8 mouse cellular contexts compared by ENCODE assay signal in genomic region chr7:40622811-40623210, GRCm38 (mm10).
DNase-seq lines count a peak whose midpoint lies in the region; ATAC-seq and TF ChIP-seq lines count a peak whose summit lies in the region.
"Had no signal": no experiment of that assay in that cellular context is flagged by ENCODE, and none has a peak within 500 bp of the region (broad histone marks: within the 10 kb centered on the region; RNA-seq: fewer than 3 reads in every experiment).

No protein-coding gene starts in this region.

- H3K4me1 ChIP-seq in hindbrain, embryonic 14.5 days (replicated peaks; ENCODE audit: control insufficient read depth, insufficient read depth, low read length) = no peaks in the 10 kb centered on the region
- no peaks in the 10 kb centered on the region for H3K4me1 ChIP-seq in hindbrain, embryonic 10.5 days (replicated peaks)
- no peaks in the 10 kb centered on the region for H3K4me1 ChIP-seq in limb, embryonic 14.5 days (ENCODE audit: control insufficient read depth, insufficient read depth, low read length)
- H3K4me1 ChIP-seq: intestine, embryonic 15.5 days had no signal

- H3K9me3 ChIP-seq in hindbrain, embryonic 14.5 days (ENCODE audit: control insufficient read depth, low read length) = no peaks in the 10 kb centered on the region
- no peaks in the 10 kb centered on the region for H3K9me3 ChIP-seq in hindbrain, embryonic 10.5 days
- H3K9me3 ChIP-seq in limb, embryonic 14.5 days (ENCODE audit: control insufficient read depth, low read length) = no peaks in the 10 kb centered on the region
- H3K9me3 ChIP-seq: intestine, embryonic 15.5 days had no signal

- H3K27me3 ChIP-seq in hindbrain, embryonic 14.5 days (ENCODE audit: control insufficient read depth, insufficient read depth, low read length) = no peaks in the 10 kb centered on the region
- no peaks in the 10 kb centered on the region for H3K27me3 ChIP-seq in hindbrain, embryonic 10.5 days (ENCODE audit: insufficient read depth, poor library complexity, severe bottlenecking)
- no peaks in the 10 kb centered on the region for H3K27me3 ChIP-seq in limb, embryonic 14.5 days (ENCODE audit: control insufficient read depth, insufficient read depth, low read length)
- H3K27me3 ChIP-seq: intestine, embryonic 15.5 days had no signal

- no peak for ATAC-seq in hindbrain, embryonic 14.5 days (ENCODE audit: low FRiP score)
- ATAC-seq in limb, embryonic 14.5 days (ENCODE audit: low FRiP score, low read depth) = peak; percentile 80
- ATAC-seq: intestine, embryonic 15.5 days had no signal

- DNase-seq in hindbrain, embryonic 14.5 days (ENCODE audit: low spot score) = peak; percentile 40
- DNase-seq in hindbrain, embryonic 10.5 days (ENCODE audit: low spot score) = no peak
- DNase-seq in frontal cortex, postnatal 14 days (ENCODE audit: low spot score in 2 of 2) = peak; percentile 46 to 64
- peak; percentile 42 to 63 for DNase-seq in kidney, postnatal 25 days
- DNase-seq in limb, embryonic 14.5 days (ENCODE audit: low spot score) = peak; percentile 76
- DNase-seq in retina, postnatal 1 day = no peak
- DNase-seq in adrenal gland, adult 2 months = no peak

- no peaks in the 10 kb centered on the region for H3K36me3 ChIP-seq in hindbrain, embryonic 14.5 days (replicated peaks; ENCODE audit: control insufficient read depth, insufficient read depth)
- H3K36me3 ChIP-seq in hindbrain, embryonic 10.5 days = no peaks in the 10 kb centered on the region
- no peaks in the 10 kb centered on the region for H3K36me3 ChIP-seq in limb, embryonic 14.5 days (ENCODE audit: control insufficient read depth, insufficient read depth, low read length)
- H3K36me3 ChIP-seq: intestine, embryonic 15.5 days had no signal

- H3K27ac ChIP-seq in hindbrain, embryonic 14.5 days = no peak overlapping the region
- H3K27ac ChIP-seq in hindbrain, embryonic 10.5 days = no peak overlapping the region
- 0 out of 2 replicates have a peak overlapping the region, but pooled peaks have one; percentile 10 for H3K27ac ChIP-seq in limb, embryonic 14.5 days (replicated peaks; ENCODE audit: low read depth, low read length)
- H3K27ac ChIP-seq: intestine, embryonic 15.5 days had no signal

- no peak overlapping the region for H3K4me3 ChIP-seq in hindbrain, embryonic 14.5 days (replicated peaks; ENCODE audit: low read length)
- no peak overlapping the region for H3K4me3 ChIP-seq in hindbrain, embryonic 10.5 days
- H3K4me3 ChIP-seq in limb, embryonic 14.5 days (replicated peaks; ENCODE audit: low read length) = no peak overlapping the region
- H3K4me3 ChIP-seq: intestine, embryonic 15.5 days had no signal

- H3K9ac ChIP-seq in hindbrain, embryonic 14.5 days = no peak overlapping the region
- no peak overlapping the region for H3K9ac ChIP-seq in limb, embryonic 14.5 days (ENCODE audit: low read depth, low read length, severe bottlenecking)
- H3K9ac ChIP-seq: intestine, embryonic 15.5 days had no signal

- WGBS in hindbrain, embryonic 14.5 days = 66% methylated on average over 3 of the region's 3 CpGs
- 68% methylated on average over 3 of the region's 3 CpGs for WGBS in hindbrain, embryonic 10.5 days
- WGBS in limb, embryonic 14.5 days = 37% methylated on average over 3 of the region's 3 CpGs

- TF ChIP-seq POLR2A in limb, embryonic 14.5 days (IDR thresholded peaks at IDR 0.05; ENCODE audit: borderline replicate concordance, extremely low read depth, insufficient read depth, insufficient read length) = no peak

- H3K4me2 ChIP-seq in hindbrain, embryonic 14.5 days (replicated peaks) = no peak overlapping the region
- H3K4me2 ChIP-seq in limb, embryonic 14.5 days (replicated peaks; ENCODE audit: low read depth, low read length, severe bottlenecking) = no peak overlapping the region
- H3K4me2 ChIP-seq: intestine, embryonic 15.5 days had no signal

Comparison
In these comparisons a context has a peak if more than half of its experiments do, and no peak if none do; other contexts are left out.
1. DNase-seq: peak in hindbrain, embryonic 14.5 days (single experiment), frontal cortex, postnatal 14 days (2 of 2), kidney, postnatal 25 days (2 of 2) and limb, embryonic 14.5 days (single experiment); none in hindbrain, embryonic 10.5 days (single experiment), retina, postnatal 1 day (single experiment) and adrenal gland, adult 2 months (single experiment).